Mouse (Mus musculus) hindbrain, embryonic 12.5 days (tissue): Measurements from ENCODE around the gene Tmbim7. TPM values are rescaled to one million over a fixed set of nuclear protein-coding genes. Genes with fewer than 3 reads are reported as not detected.

ENCODE experiments used
- ATAC-seq: fragments of 200-750 bp; cut with Nextera tagmentation; 2 replicates; pipeline ENCODE4 v1.8.0; 2017; ENCODE audit warnings: moderate TSS enrichment; ENCODE audit not compliant: low FRiP score
- H3K27ac ChIP-seq: fragments of 300-500 bp; sonication (generic); 2 replicates; pipeline ENCODE4 v1.5.1; 2016; ENCODE audit warnings: mild to moderate bottlenecking
- H3K27me3 ChIP-seq: fragments of 300-500 bp; sonication (generic); 2 replicates; pipeline ENCODE4 v1.6.1; 2016; ENCODE audit warnings: mild to moderate bottlenecking
- H3K36me3 ChIP-seq: fragments of 300-500 bp; sonication (generic); 2 replicates; pipeline ENCODE4 v1.6.1; 2016; ENCODE audit warnings: mild to moderate bottlenecking
- H3K4me1 ChIP-seq: fragments of 300-500 bp; sonication (generic); 2 replicates; pipeline ENCODE4 v1.6.1; 2016
- H3K4me2 ChIP-seq: fragments of 300-500 bp; sonication (generic); replicated peaks from 2 replicates; pipeline ENCODE4 v1.6.1; 2016; ENCODE audit warnings: mild to moderate bottlenecking
- H3K4me3 ChIP-seq: fragments of 300-500 bp; sonication (generic); 2 replicates; pipeline ENCODE4 v1.5.1; 2016; ENCODE audit warnings: mild to moderate bottlenecking
- H3K9ac ChIP-seq: fragments of 300-500 bp; sonication (generic); 2 replicates; pipeline ENCODE4 v1.6.1; 2016; ENCODE audit warnings: mild to moderate bottlenecking, moderate library complexity
- H3K9me3 ChIP-seq: fragments of 300-500 bp; sonication (generic); replicated peaks from 2 replicates; pipeline ENCODE4 v1.6.1; 2016; ENCODE audit warnings: mild to moderate bottlenecking
- WGBS: fragments of 180-500 bp; shearing (Covaris S2); methylation state at CpG from one replicate; pipeline ENCODE4 v1.1.7; 2016; 5-methylcytosine and 5-hydroxymethylcytosine counted together
- polyA plus RNA-seq: library from polyadenylated mRNA; unstranded; fragments of >200 nt; fragmentation: Nextera tagmentation; extraction: Ambion mirVana; gene quantifications from 2 replicates; pipeline ENCODE4 v1.2.1, GENCODE M21; 2016

The Tmbim7 gene
- polyA plus RNA-seq, 1 experiment from 2014 or later = not detected

GRCm38 (mm10) chr5:3688298-3688697 is 37.3 kb downstream of the Tmbim7 start:
- Histone ChIP-seq H3K9me3 (no peaks in the 10 kb centered on the region), H3K9ac (no peak overlapping the region), H3K27ac (no peak overlapping the region), H3K4me1 (no peaks in the 10 kb centered on the region), H3K4me3 (no peak overlapping the region), H3K4me2 (no peak overlapping the region), H3K27me3 (no peaks in the 10 kb centered on the region), H3K36me3 (peaks cover 33% of the 10 kb centered on the region)
- ATAC-seq = no peak
- 94% methylated on average over 8 of the region's 8 CpGs for WGBS

DNA sequence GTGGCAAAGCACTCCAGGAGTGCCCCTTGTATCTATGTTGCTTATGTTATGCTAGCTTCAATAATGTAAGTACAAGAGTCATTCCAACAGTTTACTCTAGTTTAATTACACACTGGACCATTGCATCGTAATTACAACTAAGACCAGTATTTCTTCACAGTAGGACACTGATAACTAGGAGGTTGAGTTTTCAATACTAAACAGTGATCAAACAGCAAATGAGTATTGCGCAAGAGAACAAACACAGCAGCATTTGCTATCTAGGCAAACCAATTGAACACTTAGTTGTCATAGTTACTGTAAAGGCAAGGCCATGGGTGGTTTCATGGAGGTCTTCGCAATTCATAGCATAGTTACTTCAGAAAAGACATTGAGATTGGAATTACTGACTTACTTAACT is 40.3 kb downstream of the Tmbim7 start:
- Histone ChIP-seq H3K27me3 (no peaks in the 10 kb centered on the region), H3K4me2 (no peak overlapping the region), H3K4me1 (no peaks in the 10 kb centered on the region), H3K9ac (no peak overlapping the region), H3K27ac (no peak overlapping the region), H3K9me3 (no peaks in the 10 kb centered on the region), H3K36me3 (peaks cover 56% of the 10 kb centered on the region), H3K4me3 (no peak overlapping the region)
- no peak for ATAC-seq
- 97% methylated on average over 3 of the region's 3 CpGs for WGBS

- Histone ChIP-seq H3K27me3 (no peaks in the 10 kb centered on the region), H3K27ac (no peak overlapping the region), H3K36me3 (peaks cover 67% of the 10 kb centered on the region), H3K4me1 (no peaks in the 10 kb centered on the region), H3K4me3 (no peak overlapping the region), H3K9ac (no peak overlapping the region), H3K9me3 (no peaks in the 10 kb centered on the region), H3K4me2 (no peak overlapping the region)
- ATAC-seq = no peak
- WGBS = 96% methylated on average over 9 of the region's 9 CpGs
Measured at GRCm38 (mm10) chr5:3692956-3693355, 42.0 kb downstream of the Tmbim7 start.

DNA sequence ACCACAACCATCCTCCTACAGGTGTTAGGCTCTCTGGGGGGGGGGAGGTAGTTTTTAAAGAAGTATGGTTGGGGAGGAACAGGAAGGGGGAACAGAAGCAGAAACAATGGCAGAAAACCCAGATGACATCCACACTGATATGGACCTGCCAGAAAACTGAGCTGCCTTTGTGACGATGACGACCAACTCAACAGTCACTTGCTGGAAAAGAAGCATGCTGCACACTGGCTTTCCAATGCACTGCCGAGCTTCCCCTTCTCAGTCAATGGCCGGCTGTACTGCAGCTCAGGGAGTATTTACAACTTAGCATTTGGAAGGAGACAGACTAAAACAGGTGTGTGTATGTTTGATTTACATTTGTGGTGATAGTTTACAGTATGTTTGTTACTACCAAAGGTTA is 44.2 kb downstream of the Tmbim7 start:
- Histone ChIP-seq H3K4me3 (no peak overlapping the region), H3K9ac (no peak overlapping the region), H3K36me3 (peaks cover 66% of the 10 kb centered on the region), H3K4me2 (no peak overlapping the region), H3K4me1 (no peaks in the 10 kb centered on the region), H3K9me3 (no peaks in the 10 kb centered on the region), H3K27ac (no peak overlapping the region), H3K27me3 (no peaks in the 10 kb centered on the region)
- no peak for ATAC-seq
- WGBS = 89% methylated on average over 4 of the region's 4 CpGs

GRCm38 (mm10) chr5:3696031-3696430 is 45.0 kb downstream of the Tmbim7 start:
- Histone ChIP-seq H3K4me3 (no peak overlapping the region), H3K4me2 (no peak overlapping the region), H3K27ac (no peak overlapping the region), H3K9ac (no peak overlapping the region), H3K4me1 (no peaks in the 10 kb centered on the region), H3K27me3 (no peaks in the 10 kb centered on the region), H3K36me3 (peaks cover 70% of the 10 kb centered on the region), H3K9me3 (no peaks in the 10 kb centered on the region)
- WGBS = 95% methylated on average over 3 of the region's 3 CpGs
- no peak for ATAC-seq

GRCm38 (mm10) chr5:3700025-3700424 is 49.0 kb downstream of the Tmbim7 start:
- no peak overlapping the region for H3K27ac ChIP-seq
- H3K9me3 ChIP-seq = no peaks in the 10 kb centered on the region
- H3K4me1 ChIP-seq = no peaks in the 10 kb centered on the region
- ATAC-seq = no peak
- H3K4me2 ChIP-seq = no peak overlapping the region
- no peak overlapping the region for H3K9ac ChIP-seq
- peaks cover 57% of the 10 kb centered on the region for H3K36me3 ChIP-seq
- no peak overlapping the region for H3K4me3 ChIP-seq
- no peaks in the 10 kb centered on the region for H3K27me3 ChIP-seq
- 98% methylated on average over 5 of the region's 5 CpGs for WGBS

DNA sequence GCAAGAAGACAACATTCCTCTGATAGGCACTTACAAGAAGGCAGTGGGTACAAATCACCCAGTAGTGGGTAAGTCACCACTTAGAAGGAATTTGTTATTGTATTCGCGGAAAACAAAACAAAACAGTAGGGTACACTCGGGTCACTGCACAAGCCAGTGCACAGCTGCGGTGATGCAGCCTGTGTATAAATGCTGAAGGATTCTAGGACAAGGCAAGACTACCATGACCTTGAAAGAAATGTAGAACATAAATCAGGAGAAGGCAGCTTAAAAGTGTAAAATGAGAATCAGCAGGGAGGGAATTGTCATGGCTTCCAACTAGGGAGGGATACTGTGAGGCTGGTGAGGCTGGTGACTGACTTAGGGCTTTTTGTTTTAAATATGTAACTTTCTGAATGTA is 51.2 kb downstream of the Tmbim7 start:
- no peak overlapping the region for H3K4me2 ChIP-seq
- H3K27ac ChIP-seq = no peak overlapping the region
- H3K9me3 ChIP-seq = no peaks in the 10 kb centered on the region
- no peak overlapping the region for H3K4me3 ChIP-seq
- no peak for ATAC-seq
- H3K27me3 ChIP-seq = no peaks in the 10 kb centered on the region
- H3K4me1 ChIP-seq = no peaks in the 10 kb centered on the region
- peaks cover 49% of the 10 kb centered on the region for H3K36me3 ChIP-seq
- 72% methylated on average over 4 of the region's 4 CpGs for WGBS
- H3K9ac ChIP-seq = no peak overlapping the region

DNA sequence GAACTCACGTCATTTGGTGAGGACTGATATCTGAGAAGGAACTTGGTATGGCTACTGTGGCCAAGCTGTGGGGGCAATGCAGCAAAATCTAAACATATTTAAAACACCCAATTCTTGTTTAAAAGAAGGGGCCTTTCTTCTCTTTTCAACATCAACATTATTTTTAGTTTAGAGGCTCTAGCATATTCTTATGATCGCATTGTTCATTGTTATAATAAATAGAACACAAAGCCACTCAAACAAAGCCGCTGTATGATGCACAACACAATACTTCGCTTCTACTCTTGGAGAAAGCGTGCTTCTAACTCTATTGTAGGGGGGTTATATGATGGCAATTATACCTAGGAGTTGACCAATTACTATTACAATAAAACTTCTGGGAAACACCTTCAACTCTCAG is 64.8 kb downstream of the Tmbim7 start:
- no peak overlapping the region for H3K27ac ChIP-seq
- H3K4me2 ChIP-seq = no peak overlapping the region
- no peaks in the 10 kb centered on the region for H3K27me3 ChIP-seq
- H3K4me1 ChIP-seq = no peaks in the 10 kb centered on the region
- no peaks in the 10 kb centered on the region for H3K9me3 ChIP-seq
- 97% methylated on average over 5 of the region's 5 CpGs for WGBS
- no peak overlapping the region for H3K4me3 ChIP-seq
- ATAC-seq = no peak
- peaks cover 29% of the 10 kb centered on the region for H3K36me3 ChIP-seq
- no peak overlapping the region for H3K9ac ChIP-seq

GRCm38 (mm10) chr5:3719371-3719770 is 68.4 kb downstream of the Tmbim7 start:
- H3K36me3 ChIP-seq = peaks cover 36% of the 10 kb centered on the region

GRCm38 (mm10) chr5:3722873-3723272 is 71.9 kb downstream of the Tmbim7 start:
- H3K9ac ChIP-seq = no peak overlapping the region
- no peak overlapping the region for H3K4me2 ChIP-seq
- peaks cover 32% of the 10 kb centered on the region for H3K36me3 ChIP-seq
- no peaks in the 10 kb centered on the region for H3K9me3 ChIP-seq
- no peak for ATAC-seq
- H3K27ac ChIP-seq = no peak overlapping the region
- no peaks in the 10 kb centered on the region for H3K4me1 ChIP-seq
- H3K27me3 ChIP-seq = no peaks in the 10 kb centered on the region
- WGBS = 96% methylated on average over 2 of the region's 2 CpGs
- no peak overlapping the region for H3K4me3 ChIP-seq

More at GRCm38 (mm10) chr5:3719371-3719770, 68.4 kb downstream of the Tmbim7 start:
- no peak overlapping the region for H3K4me3 ChIP-seq
- H3K27ac ChIP-seq = no peak overlapping the region
- no peak overlapping the region for H3K9ac ChIP-seq
- no peaks in the 10 kb centered on the region for H3K9me3 ChIP-seq
- H3K4me2 ChIP-seq = no peak overlapping the region
- no peaks in the 10 kb centered on the region for H3K4me1 ChIP-seq
- ATAC-seq = no peak
- no peaks in the 10 kb centered on the region for H3K27me3 ChIP-seq
- WGBS = 89% methylated on average over 4 of the region's 4 CpGs

DNA sequence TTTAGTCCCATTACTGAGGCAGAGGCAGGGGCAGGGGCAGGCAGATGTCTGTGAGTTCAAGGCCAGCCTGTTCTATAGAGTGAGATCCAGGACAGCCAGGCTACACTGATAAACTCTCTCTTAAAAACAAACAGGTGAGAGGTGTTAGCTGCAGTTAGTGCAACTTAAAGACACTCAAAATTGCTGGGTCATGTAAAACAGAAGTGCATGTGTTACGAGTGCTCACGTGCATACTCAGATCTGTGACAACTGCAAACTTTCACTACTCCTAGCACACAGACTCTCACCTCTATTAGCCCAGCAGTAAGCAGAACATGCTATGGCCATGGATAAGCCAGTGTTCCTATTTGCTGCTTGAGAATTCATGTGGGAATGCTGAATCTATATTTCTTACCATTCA is 72.4 kb downstream of the Tmbim7 start:
- Histone ChIP-seq H3K9ac (no peak overlapping the region), H3K27ac (no peak overlapping the region), H3K4me1 (no peaks in the 10 kb centered on the region), H3K9me3 (no peaks in the 10 kb centered on the region), H3K36me3 (peaks cover 32% of the 10 kb centered on the region), H3K4me2 (no peak overlapping the region), H3K27me3 (no peaks in the 10 kb centered on the region), H3K4me3 (no peak overlapping the region)
- ATAC-seq = no peak
- 90% methylated on average over 2 of the region's 2 CpGs for WGBS

GRCm38 (mm10) chr5:3725491-3725890 is 74.5 kb downstream of the Tmbim7 start:
- H3K4me3 ChIP-seq = no peak overlapping the region
- H3K27ac ChIP-seq = no peak overlapping the region
- 91% methylated on average over 1 of the region's 1 CpGs for WGBS
- no peaks in the 10 kb centered on the region for H3K4me1 ChIP-seq
- H3K9me3 ChIP-seq = no peaks in the 10 kb centered on the region
- H3K4me2 ChIP-seq = no peak overlapping the region
- H3K27me3 ChIP-seq = no peaks in the 10 kb centered on the region
- H3K9ac ChIP-seq = no peak overlapping the region
- peaks cover 15% of the 10 kb centered on the region for H3K36me3 ChIP-seq
- ATAC-seq = no peak

DNA sequence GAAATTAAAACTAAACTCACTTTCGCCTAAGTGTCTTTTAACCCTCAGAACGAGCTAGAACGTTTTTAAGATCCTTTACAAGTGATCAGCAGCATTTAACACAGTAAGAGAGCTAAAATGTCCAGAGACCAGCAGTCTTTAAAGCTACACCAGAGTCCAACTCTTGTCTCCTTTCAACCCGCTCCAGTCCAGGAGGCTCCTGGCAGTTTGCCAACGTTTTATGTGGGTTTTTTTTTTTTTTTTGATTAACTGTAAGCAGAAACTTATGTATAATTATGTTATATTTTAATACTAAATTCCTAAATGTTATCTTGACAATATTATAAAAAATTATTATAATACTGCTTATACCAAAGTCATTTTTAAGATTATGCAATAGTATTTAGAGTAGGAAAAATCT is 77.8 kb downstream of the Tmbim7 start:
- H3K4me2 ChIP-seq = no peak overlapping the region
- H3K9ac ChIP-seq = no peak overlapping the region
- ATAC-seq = no peak
- no peaks in the 10 kb centered on the region for H3K9me3 ChIP-seq
- H3K36me3 ChIP-seq = peaks cover 10% of the 10 kb centered on the region; the same call in 1 of the 2 replicates
- no peak overlapping the region for H3K4me3 ChIP-seq
- no peaks in the 10 kb centered on the region for H3K4me1 ChIP-seq
- no peak overlapping the region for H3K27ac ChIP-seq
- 85% methylated on average over 5 of the region's 5 CpGs for WGBS
- H3K27me3 ChIP-seq = no peaks in the 10 kb centered on the region
